Mouse (Mus musculus): ENCODE results near the gene Hfe. TPM values are rescaled to one million over a fixed set of nuclear protein-coding genes. Genes with fewer than 3 reads are reported as not detected.

The Hfe gene
- polyA plus RNA-seq, 1 experiment from 2014 or later = 7.9 TPM

DNA sequence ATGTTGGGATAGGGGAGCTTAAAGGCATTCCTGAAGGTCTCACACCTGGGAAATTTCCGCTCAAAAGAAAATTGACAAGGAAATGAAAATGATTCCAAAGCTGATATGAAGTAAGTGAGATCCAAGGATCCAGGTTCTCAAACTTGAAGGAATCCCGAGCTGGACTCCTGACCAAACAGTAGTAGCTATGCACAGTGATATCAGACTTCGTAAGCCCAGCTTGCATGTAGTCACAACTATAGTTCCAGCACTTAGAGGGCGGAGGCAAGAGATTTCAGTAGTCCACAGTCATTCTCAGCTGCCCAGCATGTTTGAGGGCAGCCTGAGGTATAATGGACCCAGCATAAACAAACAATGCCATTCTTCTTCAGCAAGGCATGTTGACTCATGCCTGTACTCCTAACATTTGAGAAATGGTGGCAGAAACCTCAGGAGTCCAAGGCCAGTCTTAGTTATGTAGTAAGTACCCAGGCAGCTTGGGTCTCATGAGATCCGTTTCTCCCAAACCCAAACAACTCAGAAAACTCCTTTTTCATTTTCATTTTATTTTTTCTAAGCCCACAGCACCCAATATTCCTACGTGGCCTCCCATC is 28.6 kb downstream of the Hfe start:
- Histone ChIP-seq H3K27ac (no peak overlapping the region), H3K9me3 (no peaks in the 10 kb centered on the region), H3K4me3 (replicated peaks) (no peak overlapping the region), H3K4me2 (peak overlapping the region; percentile 52), H3K9ac (no peak overlapping the region), H3K4me1 (peaks cover 6% of the 10 kb centered on the region), H3K36me3 (no peaks in the 10 kb centered on the region), H3K27me3 (replicated peaks) (no peaks in the 10 kb centered on the region)
- ATAC-seq (ENCODE audit: insufficient read depth, low FRiP score, low read depth) = no peak
- 60% methylated on average over 6 of the region's 6 CpGs for WGBS

DNA sequence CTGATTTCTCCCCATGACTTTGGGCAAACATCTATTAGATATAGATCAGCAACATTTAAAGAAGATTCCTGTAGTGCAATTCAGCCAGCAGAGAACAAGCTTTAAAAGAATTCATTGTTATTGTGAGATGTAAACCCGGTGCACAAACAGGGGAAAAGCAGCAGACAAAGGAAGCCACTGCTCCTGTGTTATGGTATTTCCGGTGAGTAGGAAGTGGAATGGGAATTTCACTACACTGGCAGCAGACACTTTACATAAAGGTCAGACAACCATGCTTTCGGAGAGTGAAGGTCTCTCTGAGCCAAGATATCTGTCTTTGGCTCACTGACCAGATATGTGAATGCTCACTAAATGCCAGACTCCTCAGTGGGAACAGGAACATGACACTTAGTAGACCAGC is 48.1 kb downstream of the Hfe start:
- H3K9ac ChIP-seq = no peak overlapping the region
- H3K9me3 ChIP-seq = no peaks in the 10 kb centered on the region
- no peak overlapping the region for H3K4me2 ChIP-seq
- ATAC-seq (ENCODE audit: insufficient read depth, low FRiP score, low read depth) = no peak
- H3K27ac ChIP-seq = no peak overlapping the region
- H3K36me3 ChIP-seq = no peaks in the 10 kb centered on the region
- 63% methylated on average over 3 of the region's 3 CpGs for WGBS
- H3K27me3 ChIP-seq (replicated peaks) = no peaks in the 10 kb centered on the region
- H3K4me3 ChIP-seq (replicated peaks) = no peak overlapping the region
- H3K4me1 ChIP-seq = no peaks in the 10 kb centered on the region

DNA sequence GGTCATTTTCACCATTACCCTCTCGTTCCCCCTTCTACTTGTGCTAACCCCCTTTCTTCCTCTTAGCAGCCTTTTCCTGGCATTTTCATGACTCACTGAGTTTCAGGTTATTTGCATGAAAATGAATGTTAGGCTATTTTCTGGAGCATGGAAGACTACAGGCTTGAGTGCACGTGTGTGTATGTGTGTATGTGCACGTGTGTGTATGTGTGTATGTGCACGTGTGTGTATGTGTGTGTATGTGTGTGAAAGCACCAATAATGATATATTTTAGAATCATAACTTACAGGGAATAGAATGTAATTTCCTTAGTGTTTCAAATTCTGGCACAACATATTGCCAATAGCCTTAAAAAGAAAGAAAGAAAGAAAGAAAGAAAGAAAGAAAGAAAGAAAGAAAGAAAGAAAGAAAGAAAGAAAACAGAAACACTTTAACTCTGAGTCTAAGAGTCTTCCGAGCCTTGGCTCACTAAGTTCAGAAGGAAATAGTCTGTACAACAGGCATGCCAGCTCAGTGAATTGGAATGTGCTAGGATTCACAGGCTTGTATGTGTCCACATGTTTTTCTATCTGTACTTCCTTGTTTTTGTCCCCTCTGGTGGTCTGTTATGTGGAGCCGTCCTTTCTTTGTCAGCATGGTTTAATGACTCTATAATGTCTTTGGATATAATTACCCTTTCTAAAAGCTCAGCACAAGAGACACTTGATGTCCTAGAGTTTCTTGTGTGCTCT is 50.9 kb downstream of the Hfe start:
- H3K9ac ChIP-seq = no peak overlapping the region
- 62% methylated on average over 6 of the region's 6 CpGs for WGBS
- H3K36me3 ChIP-seq = no peaks in the 10 kb centered on the region
- H3K27me3 ChIP-seq (replicated peaks) = no peaks in the 10 kb centered on the region
- ATAC-seq (ENCODE audit: insufficient read depth, low FRiP score, low read depth) = no peak
- no peaks in the 10 kb centered on the region for H3K9me3 ChIP-seq
- H3K4me2 ChIP-seq = no peak overlapping the region
- H3K4me1 ChIP-seq = no peaks in the 10 kb centered on the region
- no peak overlapping the region for H3K4me3 ChIP-seq (replicated peaks)
- no peak overlapping the region for H3K27ac ChIP-seq

Small RNA genes within 50 kb of the gene (microRNA-seq; reads per million reads assigned to microRNA genes)
- gene Gm44314 (not detected), gene Gm44350 (not detected), gene Gm44484 (not detected)

Other genes with a start within 250 kb of the Hfe start
- gene Btn1a1, start 245.0 kb downstream of the Hfe start, polyA plus RNA-seq (2015; fragmentation: Nextera tagmentation; extraction: Ambion mirVana) = 0.09 and 0.22 TPM in 2 replicates
- gene Btn2a2, start 222.0 kb downstream of the Hfe start, polyA plus RNA-seq (2015; fragmentation: Nextera tagmentation; extraction: Ambion mirVana) = 0.08 and 0.15 TPM in 2 replicates
- 6.1 and 7.3 TPM in 2 replicates for gene Hist1h4h, start 179.8 kb downstream of the Hfe start, polyA plus RNA-seq (2015; fragmentation: Nextera tagmentation; extraction: Ambion mirVana)
- gene Hist1h2af, start 176.9 kb downstream of the Hfe start, polyA plus RNA-seq (2015; fragmentation: Nextera tagmentation; extraction: Ambion mirVana) = 4.1 and 13.0 TPM in 2 replicates
- 6.5 and 7.3 TPM in 2 replicates for gene Hist1h3g, start 175.4 kb downstream of the Hfe start, polyA plus RNA-seq (2015; fragmentation: Nextera tagmentation; extraction: Ambion mirVana)
- gene Hist1h2bh, start 167.5 kb downstream of the Hfe start, polyA plus RNA-seq (2015; fragmentation: Nextera tagmentation; extraction: Ambion mirVana) = 1.0 and 1.5 TPM in 2 replicates
- 0.83 and 0.94 TPM in 2 replicates for gene Hist1h3f, start 166.8 kb downstream of the Hfe start, polyA plus RNA-seq (2015; fragmentation: Nextera tagmentation; extraction: Ambion mirVana)
- 1.7 and 2.0 TPM in 2 replicates for gene Hist1h4f, start 159.2 kb downstream of the Hfe start, polyA plus RNA-seq (2015; fragmentation: Nextera tagmentation; extraction: Ambion mirVana)
- gene Hist1h1d, start 157.6 kb downstream of the Hfe start, polyA plus RNA-seq (2015; fragmentation: Nextera tagmentation; extraction: Ambion mirVana) = 0.89 and 0.98 TPM in 2 replicates
- gene Hist1h3e, start 148.5 kb downstream of the Hfe start, polyA plus RNA-seq (2015; fragmentation: Nextera tagmentation; extraction: Ambion mirVana) = 6.7 TPM in 2 replicates
- 95.8 and 121 TPM in 2 replicates for gene Hist1h2ae, start 139.6 kb downstream of the Hfe start, polyA plus RNA-seq (2015; fragmentation: Nextera tagmentation; extraction: Ambion mirVana)
- 11.7 and 17.0 TPM in 2 replicates for gene Hist1h2bg, start 139.5 kb downstream of the Hfe start, polyA plus RNA-seq (2015; fragmentation: Nextera tagmentation; extraction: Ambion mirVana)
- gene Hist1h2bf, start 136.7 kb downstream of the Hfe start, polyA plus RNA-seq (2015; fragmentation: Nextera tagmentation; extraction: Ambion mirVana) = 3.5 and 3.8 TPM in 2 replicates
- 2.4 and 3.4 TPM in 2 replicates for gene Hist1h2ad, start 136.5 kb downstream of the Hfe start, polyA plus RNA-seq (2015; fragmentation: Nextera tagmentation; extraction: Ambion mirVana)
- 5.7 and 7.9 TPM in 2 replicates for gene Hist1h3d, start 135.1 kb downstream of the Hfe start, polyA plus RNA-seq (2015; fragmentation: Nextera tagmentation; extraction: Ambion mirVana)
- gene Hist1h4d, start 129.3 kb downstream of the Hfe start, polyA plus RNA-seq (2015; fragmentation: Nextera tagmentation; extraction: Ambion mirVana) = 117 and 130 TPM in 2 replicates
- gene Hist1h2be, start 89.7 kb downstream of the Hfe start, polyA plus RNA-seq (2015; fragmentation: Nextera tagmentation; extraction: Ambion mirVana) = 2.9 TPM in 2 replicates
- 24.6 and 25.3 TPM in 2 replicates for gene Hist1h1e, start 88.3 kb downstream of the Hfe start, polyA plus RNA-seq (2015; fragmentation: Nextera tagmentation; extraction: Ambion mirVana)
- gene Hist1h2ac, start 26.9 kb downstream of the Hfe start, polyA plus RNA-seq (2015; fragmentation: Nextera tagmentation; extraction: Ambion mirVana) = 1.9 and 2.4 TPM in 2 replicates
- 104 and 105 TPM in 2 replicates for gene Hist1h2bc, start 26.7 kb downstream of the Hfe start, polyA plus RNA-seq (2015; fragmentation: Nextera tagmentation; extraction: Ambion mirVana)
- gene Hist1h1t, start 15.0 kb downstream of the Hfe start, polyA plus RNA-seq (2015; fragmentation: Nextera tagmentation; extraction: Ambion mirVana) = 0.19 TPM in 1 of 2 replicates, not detected in the other
- gene Hist1h4c, start 12.4 kb downstream of the Hfe start, polyA plus RNA-seq (2015; fragmentation: Nextera tagmentation; extraction: Ambion mirVana) = 4.0 and 6.1 TPM in 2 replicates
- 50.6 and 54.3 TPM in 2 replicates for gene Hist1h1c, start 28.0 kb upstream of the Hfe start, polyA plus RNA-seq (2015; fragmentation: Nextera tagmentation; extraction: Ambion mirVana)
- gene Hist1h3c, start 34.7 kb upstream of the Hfe start, polyA plus RNA-seq (2015; fragmentation: Nextera tagmentation; extraction: Ambion mirVana) = 5.5 and 5.7 TPM in 2 replicates
- gene Hist1h2bb, start 35.9 kb upstream of the Hfe start, polyA plus RNA-seq (2015; fragmentation: Nextera tagmentation; extraction: Ambion mirVana) = 2.5 and 3.4 TPM in 2 replicates
- 43.8 and 63.1 TPM in 2 replicates for gene Hist1h2ab, start 40.3 kb upstream of the Hfe start, polyA plus RNA-seq (2015; fragmentation: Nextera tagmentation; extraction: Ambion mirVana)
- 7.4 and 10.6 TPM in 2 replicates for gene Hist1h3b, start 41.4 kb upstream of the Hfe start, polyA plus RNA-seq (2015; fragmentation: Nextera tagmentation; extraction: Ambion mirVana)
- gene Hist1h4b, start 46.2 kb upstream of the Hfe start, polyA plus RNA-seq (2015; fragmentation: Nextera tagmentation; extraction: Ambion mirVana) = 3.5 and 4.1 TPM in 2 replicates
- gene Hist1h4a, start 50.4 kb upstream of the Hfe start, polyA plus RNA-seq (2015; fragmentation: Nextera tagmentation; extraction: Ambion mirVana) = 0.42 and 0.55 TPM in 2 replicates
- gene Hist1h3a, start 51.5 kb upstream of the Hfe start, polyA plus RNA-seq (2015; fragmentation: Nextera tagmentation; extraction: Ambion mirVana) = 4.8 and 6.9 TPM in 2 replicates
- 2.0 and 2.9 TPM in 2 replicates for gene Hist1h1a, start 52.8 kb upstream of the Hfe start, polyA plus RNA-seq (2015; fragmentation: Nextera tagmentation; extraction: Ambion mirVana)
- 0.06 TPM in 1 of 2 replicates, not detected in the other for gene Trim38, start 59.1 kb upstream of the Hfe start, polyA plus RNA-seq (2015; fragmentation: Nextera tagmentation; extraction: Ambion mirVana)
- gene Slc17a2, start 96.1 kb upstream of the Hfe start, polyA plus RNA-seq (2015; fragmentation: Nextera tagmentation; extraction: Ambion mirVana) = 0.13 and 0.15 TPM in 2 replicates
- gene Slc17a3, start 128.6 kb upstream of the Hfe start, polyA plus RNA-seq (2015; fragmentation: Nextera tagmentation; extraction: Ambion mirVana) = 0.34 and 0.36 TPM in 2 replicates
- 0.06 and 0.19 TPM in 2 replicates for gene Slc17a1, start 156.9 kb upstream of the Hfe start, polyA plus RNA-seq (2015; fragmentation: Nextera tagmentation; extraction: Ambion mirVana)
- 4.0 and 4.7 TPM in 2 replicates for gene Slc17a4, start 204.2 kb upstream of the Hfe start, polyA plus RNA-seq (2015; fragmentation: Nextera tagmentation; extraction: Ambion mirVana)
- not detected in 2 replicates for gene Hist1h2ba, start 223.3 kb upstream of the Hfe start, polyA plus RNA-seq (2015; fragmentation: Nextera tagmentation; extraction: Ambion mirVana)
- not detected in 2 replicates for gene Hist1h2aa, start 223.6 kb upstream of the Hfe start, polyA plus RNA-seq (2015; fragmentation: Nextera tagmentation; extraction: Ambion mirVana)

Data from stomach, embryonic 15.5 days (tissue).